ENCODE assay signal across 9 mouse cellular contexts in genomic region chr10:84985956-84986355, GRCm38 (mm10).
DNase-seq lines count a peak whose midpoint lies in the region; ATAC-seq lines count a peak whose summit lies in the region.
"Had no signal": no experiment of that assay in that cellular context is flagged by ENCODE, and none has a peak within 500 bp of the region (broad histone marks: within the 10 kb centered on the region; RNA-seq: fewer than 3 reads in every experiment).

No protein-coding gene starts in this region.

- no peaks in the 10 kb centered on the region for H3K4me1 ChIP-seq in liver, embryonic 12.5 days

- WGBS in liver, embryonic 12.5 days (ENCODE audit: insufficient replicate concordance) = 89% methylated on average over 9 of the region's 9 CpGs

- no peak overlapping the region for H3K4me3 ChIP-seq in liver, embryonic 12.5 days

- no peaks in the 10 kb centered on the region for H3K27me3 ChIP-seq in liver, embryonic 12.5 days (replicated peaks)

- no peak overlapping the region for H3K9ac ChIP-seq in liver, embryonic 12.5 days

- no peak overlapping the region for H3K4me2 ChIP-seq in liver, embryonic 12.5 days

- H3K27ac ChIP-seq in liver, embryonic 12.5 days = no peak overlapping the region
- H3K27ac ChIP-seq: macrophage had no signal

- H3K9me3 ChIP-seq in liver, embryonic 12.5 days (replicated peaks) = no peaks in the 10 kb centered on the region

- peak; percentile 35 to 51 for DNase-seq in cerebellum, adult 18-20 months
- no peak for DNase-seq in cerebellum, adult 11-12 months
- peak; percentile 33 for DNase-seq in liver
- peak; percentile 35 for DNase-seq in c-Kit-positive CD71-negative TER-119-negative erythroid progenitor cells, embryonic 14.5 days (ENCODE audit: low read depth)
- peak; percentile 75 for DNase-seq in heart, postnatal 4 days
- DNase-seq in lung, postnatal 4 days = peak; percentile 59 to 61
- peak; percentile 58 for DNase-seq in thymus, postnatal 25 days

- peaks cover 54% of the 10 kb centered on the region for H3K36me3 ChIP-seq in liver, embryonic 12.5 days

- no peak for ATAC-seq in liver, embryonic 12.5 days
